24 mouse cellular contexts compared by ENCODE assay signal in the genomic region with DNA sequence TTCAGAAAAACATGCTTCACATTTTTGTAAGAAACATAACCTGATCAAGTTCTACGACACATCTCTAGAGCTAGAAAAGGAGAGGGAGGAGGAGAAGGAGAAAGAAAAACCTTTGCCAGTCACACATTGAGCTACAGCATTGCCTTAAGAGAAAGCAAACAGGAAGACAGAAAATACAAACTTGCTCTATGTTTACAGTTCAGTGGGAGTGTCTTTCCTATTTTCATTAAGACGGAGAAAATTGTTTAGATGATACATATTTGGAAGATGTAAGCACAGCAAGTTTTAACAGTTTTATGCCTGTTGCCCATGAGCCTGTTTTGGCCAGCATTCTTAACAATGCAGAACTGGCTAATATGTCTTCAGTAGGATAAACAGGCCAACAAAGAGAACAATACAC.
DNase-seq lines count a peak whose midpoint lies in the region; ATAC-seq and TF ChIP-seq lines count a peak whose summit lies in the region.
"Had no signal": no experiment of that assay in that cellular context is flagged by ENCODE, and none has a peak within 500 bp of the region (broad histone marks: within the 10 kb centered on the region; RNA-seq: fewer than 3 reads in every experiment).

No protein-coding gene starts in this region.

- TF ChIP-seq CTCF in lung, embryonic 14.5 days (IDR thresholded peaks at IDR 0.05; ENCODE audit: low read depth) = no peak
- TF ChIP-seq CTCF in lung, adult 2 months (IDR thresholded peaks at IDR 0.05; ENCODE audit: insufficient read depth, low read length) = no peak
- no peak for TF ChIP-seq CTCF in lung, postnatal 0 days (IDR thresholded peaks at IDR 0.05)

- no peak for TF ChIP-seq POLR2A in lung, adult 2 months (IDR thresholded peaks at IDR 0.05; ENCODE audit: borderline replicate concordance, extremely low read depth, low read depth, low read length)

- no peak overlapping the region for H3K27ac ChIP-seq in lung, embryonic 14.5 days (ENCODE audit: low read depth)
- no peak overlapping the region for H3K27ac ChIP-seq in lung, postnatal 0 days (ENCODE audit: low read length)
- no peak overlapping the region for H3K27ac ChIP-seq in midbrain, embryonic 11.5 days (ENCODE audit: low read depth, low read length)
- H3K27ac ChIP-seq in midbrain, embryonic 15.5 days = no peak overlapping the region
- H3K27ac ChIP-seq: embryonic facial prominence, embryonic 10.5 days; embryonic facial prominence, embryonic 12.5 days; forebrain, embryonic 13.5 days had no signal

- peak; percentile 48 for DNase-seq in lung, embryonic 14.5 days
- no peak for DNase-seq in lung, adult 2 months
- peak; percentile 49 for DNase-seq in lung, postnatal 0 days (ENCODE audit: low spot score)
- DNase-seq in lung, postnatal 14 days = no peak
- DNase-seq in midbrain, embryonic 11.5 days (ENCODE audit: low spot score, missing footprints) = peak; percentile 51
- DNase-seq in urinary bladder, postnatal 4 days (ENCODE audit: low spot score in 2 of 2) = no peak
- DNase-seq: adrenal gland, adult 8-10 months; adrenal gland, postnatal 14 days; adrenal gland, postnatal 36 days; B cell, adult 2 months; cerebellum, adult 11-12 months; cerebellum, adult 2 months; cerebellum, adult 9-10 months; cerebellum, postnatal 10 days; cerebellum, postnatal 25 days had no signal

- no peaks in the 10 kb centered on the region for H3K27me3 ChIP-seq in lung, embryonic 14.5 days (ENCODE audit: insufficient read depth, low read length)
- H3K27me3 ChIP-seq in lung, postnatal 0 days (replicated peaks; ENCODE audit: insufficient read depth, low read length) = no peaks in the 10 kb centered on the region
- no peaks in the 10 kb centered on the region for H3K27me3 ChIP-seq in midbrain, embryonic 11.5 days (ENCODE audit: control insufficient read depth, insufficient read depth, low read length)
- H3K27me3 ChIP-seq in midbrain, embryonic 15.5 days (replicated peaks) = no peaks in the 10 kb centered on the region
- H3K27me3 ChIP-seq: CH12.LX; embryonic facial prominence, embryonic 12.5 days; forebrain, embryonic 13.5 days; Patski had no signal

- peak; percentile 31; the same call in 1 of the 2 replicates for ATAC-seq in lung, embryonic 14.5 days (ENCODE audit: insufficient read depth)
- peak; percentile 52 for ATAC-seq in lung, postnatal 0 days
- no peak for ATAC-seq in midbrain, embryonic 11.5 days (ENCODE audit: low FRiP score)
- ATAC-seq in midbrain, embryonic 15.5 days (replicated peaks) = no peak
- ATAC-seq: activated CD4-positive, CD25-positive, alpha-beta regulatory T cell, adult 4 months; CD4-positive, CD25-positive, alpha-beta regulatory T cell, adult 4 months; forebrain, embryonic 13.5 days; Patski had no signal

- 57% methylated on average over 2 of the region's 2 CpGs for WGBS in lung, embryonic 14.5 days
- WGBS in lung, adult 2 months = 49% methylated on average over 2 of the region's 2 CpGs
- WGBS in lung, postnatal 0 days = 46% methylated on average over 2 of the region's 2 CpGs
- whole genome bisulfite sequencing in midbrain, embryonic 11.5 days = 87% methylated on average over 2 of the region's 2 CpGs
- 90% methylated on average over 2 of the region's 2 CpGs for WGBS in midbrain, embryonic 15.5 days

- no peak overlapping the region for H3K4me2 ChIP-seq in lung, embryonic 14.5 days
- H3K4me2 ChIP-seq in lung, postnatal 0 days (replicated peaks; ENCODE audit: low read depth, low read length) = no peak overlapping the region
- no peak overlapping the region for H3K4me2 ChIP-seq in midbrain, embryonic 11.5 days
- H3K4me2 ChIP-seq in midbrain, embryonic 15.5 days = no peak overlapping the region
- H3K4me2 ChIP-seq: embryonic facial prominence, embryonic 12.5 days; forebrain, embryonic 13.5 days had no signal

- no peaks in the 10 kb centered on the region for H3K9me3 ChIP-seq in lung, embryonic 14.5 days (ENCODE audit: low read depth, low read length)
- H3K9me3 ChIP-seq in lung, postnatal 0 days (ENCODE audit: low read length) = no peaks in the 10 kb centered on the region
- no peaks in the 10 kb centered on the region for H3K9me3 ChIP-seq in midbrain, embryonic 11.5 days (ENCODE audit: control insufficient read depth, low read length)
- no peaks in the 10 kb centered on the region for H3K9me3 ChIP-seq in midbrain, embryonic 15.5 days
- H3K9me3 ChIP-seq: embryonic facial prominence, embryonic 10.5 days; embryonic facial prominence, embryonic 12.5 days; forebrain, embryonic 13.5 days; G1E had no signal

- H3K4me1 ChIP-seq in lung, embryonic 14.5 days (ENCODE audit: insufficient read depth) = no peaks in the 10 kb centered on the region
- H3K4me1 ChIP-seq in lung, adult 2 months (ENCODE audit: control insufficient read depth, insufficient read depth, low read length) = no peaks in the 10 kb centered on the region; the same call in 1 of the 2 replicates
- H3K4me1 ChIP-seq in lung, postnatal 0 days (ENCODE audit: insufficient read depth, low read depth, low read length) = no peaks in the 10 kb centered on the region
- H3K4me1 ChIP-seq in midbrain, embryonic 11.5 days (ENCODE audit: control insufficient read depth, insufficient read depth, low read length) = no peaks in the 10 kb centered on the region
- H3K4me1 ChIP-seq in midbrain, embryonic 15.5 days = no peaks in the 10 kb centered on the region
- H3K4me1 ChIP-seq: embryonic facial prominence, embryonic 10.5 days; embryonic facial prominence, embryonic 12.5 days; forebrain, embryonic 13.5 days had no signal

- no peak overlapping the region for H3K9ac ChIP-seq in lung, embryonic 14.5 days
- H3K9ac ChIP-seq in lung, postnatal 0 days (replicated peaks; ENCODE audit: low read depth) = no peak overlapping the region
- H3K9ac ChIP-seq in midbrain, embryonic 11.5 days (ENCODE audit: low read length) = no peak overlapping the region
- no peak overlapping the region for H3K9ac ChIP-seq in midbrain, embryonic 15.5 days
- H3K9ac ChIP-seq: embryonic facial prominence, embryonic 12.5 days; forebrain, embryonic 13.5 days had no signal

- peak; percentile 88 for TF ChIP-seq EP300 in lung, postnatal 0 days (IDR thresholded peaks at IDR 0.05)

- no peaks in the 10 kb centered on the region for H3K36me3 ChIP-seq in lung, embryonic 14.5 days (ENCODE audit: insufficient read depth)
- no peaks in the 10 kb centered on the region for H3K36me3 ChIP-seq in lung, postnatal 0 days (ENCODE audit: insufficient read depth, low read length)
- no peaks in the 10 kb centered on the region for H3K36me3 ChIP-seq in midbrain, embryonic 11.5 days (ENCODE audit: control insufficient read depth, insufficient read depth, low read length)
- no peaks in the 10 kb centered on the region for H3K36me3 ChIP-seq in midbrain, embryonic 15.5 days (replicated peaks)
- H3K36me3 ChIP-seq: embryonic facial prominence, embryonic 10.5 days; embryonic facial prominence, embryonic 12.5 days; G1E had no signal

- H3K4me3 ChIP-seq in lung, embryonic 14.5 days (ENCODE audit: low read depth, low read length) = no peak overlapping the region
- no peak overlapping the region for H3K4me3 ChIP-seq in lung, adult 2 months (replicated peaks; ENCODE audit: extremely low read depth, low read depth, low read length)
- H3K4me3 ChIP-seq in lung, postnatal 0 days (ENCODE audit: low read depth, low read length) = no peak overlapping the region
- H3K4me3 ChIP-seq in midbrain, embryonic 11.5 days (ENCODE audit: low read depth, low read length) = no peak overlapping the region
- H3K4me3 ChIP-seq in midbrain, embryonic 15.5 days = no peak overlapping the region
- H3K4me3 ChIP-seq: embryonic facial prominence, embryonic 10.5 days; embryonic facial prominence, embryonic 12.5 days; forebrain, embryonic 13.5 days had no signal

Comparison
In these comparisons a context has a peak if more than half of its experiments do, and no peak if none do; other contexts are left out.
1. DNase-seq: peak in lung, embryonic 14.5 days (single experiment), lung, postnatal 0 days (single experiment) and midbrain, embryonic 11.5 days (single experiment); none in lung, adult 2 months (single experiment), lung, postnatal 14 days (single experiment) and urinary bladder, postnatal 4 days (0 of 2).
2. ATAC-seq: peak in lung, embryonic 14.5 days (single experiment) and lung, postnatal 0 days (single experiment); none in midbrain, embryonic 11.5 days (single experiment) and midbrain, embryonic 15.5 days (single experiment).